Mouse (Mus musculus) midbrain, embryonic 10.5 days (tissue): Measurements from ENCODE around the gene Clip4. TPM values are rescaled to one million over a fixed set of nuclear protein-coding genes. Genes with fewer than 3 reads are reported as not detected.

Experiments used
- DNase-seq: peaks from one replicate; pipeline ENCODE4 v3.0.0-alpha.2; 2017; ENCODE audit warnings: low spot score
- H3K27ac ChIP-seq: fragments of 300-500 bp; sonication (generic); replicated peaks from 2 replicates; pipeline ENCODE4 v1.5.1; 2016; ENCODE audit warnings: mild to moderate bottlenecking
- H3K27me3 ChIP-seq: fragments of 300-500 bp; sonication (generic); 2 replicates; pipeline ENCODE4 v1.6.1; 2016; ENCODE audit warnings: low read depth, mild to moderate bottlenecking; ENCODE audit not compliant: poor library complexity, severe bottlenecking
- H3K36me3 ChIP-seq: fragments of 300-500 bp; sonication (generic); 2 replicates; pipeline ENCODE4 v1.6.1; 2016; ENCODE audit warnings: mild to moderate bottlenecking, moderate library complexity
- H3K4me1 ChIP-seq: fragments of 300-500 bp; sonication (generic); 2 replicates; pipeline ENCODE4 v1.6.1; 2016
- H3K4me3 ChIP-seq: fragments of 300-500 bp; sonication (generic); 2 replicates; pipeline ENCODE4 v1.5.1; 2016; ENCODE audit warnings: mild to moderate bottlenecking, moderate library complexity
- H3K9me3 ChIP-seq: fragments of 300-500 bp; sonication (generic); replicated peaks from 2 replicates; pipeline ENCODE4 v1.6.1; 2016; ENCODE audit warnings: mild to moderate bottlenecking
- WGBS: fragments of 180-500 bp; shearing (Covaris S2); methylation state at CpG from one replicate; pipeline ENCODE4 v1.1.7; 2016; 5-methylcytosine and 5-hydroxymethylcytosine counted together
- polyA plus RNA-seq: library from polyadenylated mRNA; unstranded; fragments of >200 nt; fragmentation: Nextera tagmentation; extraction: Ambion mirVana; gene quantifications from 2 replicates; pipeline ENCODE4 v1.2.1, GENCODE M21; 2016

The Clip4 gene
- polyA plus RNA-seq, 1 experiment from 2014 or later = 4.4 TPM

GRCm38 (mm10) chr17:71803456-71803855, 35.2 kb downstream of the Clip4 start:
- no peak overlapping the region for H3K4me3 ChIP-seq
- no peaks in the 10 kb centered on the region for H3K9me3 ChIP-seq
- no peak for DNase-seq
- H3K27me3 ChIP-seq = no peaks in the 10 kb centered on the region
- 85% methylated on average over 6 of the region's 6 CpGs for WGBS
- peaks cover 83% of the 10 kb centered on the region for H3K36me3 ChIP-seq
- H3K27ac ChIP-seq = no peak overlapping the region
- H3K4me1 ChIP-seq = no peaks in the 10 kb centered on the region

DNA sequence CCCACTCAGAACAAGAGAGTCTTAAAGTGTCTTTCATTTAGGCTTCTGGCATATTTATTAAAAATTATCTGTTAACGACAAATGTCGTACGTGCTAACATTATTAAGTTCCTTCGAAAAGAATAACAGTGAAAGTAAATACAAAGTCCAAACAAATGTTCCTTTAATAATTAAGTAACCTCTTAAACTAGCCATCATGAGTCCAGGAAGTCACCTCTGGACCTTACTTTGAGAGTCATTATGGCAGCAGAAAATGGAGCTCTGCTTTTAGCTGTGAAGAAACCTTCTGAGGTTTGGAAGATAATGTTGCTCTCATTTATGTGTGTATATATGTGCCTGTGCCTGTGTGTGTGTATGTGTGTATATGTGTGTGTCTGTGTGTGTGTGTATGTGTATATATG, 35.6 kb downstream of the Clip4 start:
- Histone ChIP-seq H3K9me3 (no peaks in the 10 kb centered on the region), H3K4me3 (no peak overlapping the region), H3K36me3 (peaks cover 82% of the 10 kb centered on the region), H3K27ac (no peak overlapping the region), H3K4me1 (no peaks in the 10 kb centered on the region), H3K27me3 (no peaks in the 10 kb centered on the region)
- 92% methylated on average over 4 of the region's 4 CpGs for WGBS
- DNase-seq = no peak

DNA sequence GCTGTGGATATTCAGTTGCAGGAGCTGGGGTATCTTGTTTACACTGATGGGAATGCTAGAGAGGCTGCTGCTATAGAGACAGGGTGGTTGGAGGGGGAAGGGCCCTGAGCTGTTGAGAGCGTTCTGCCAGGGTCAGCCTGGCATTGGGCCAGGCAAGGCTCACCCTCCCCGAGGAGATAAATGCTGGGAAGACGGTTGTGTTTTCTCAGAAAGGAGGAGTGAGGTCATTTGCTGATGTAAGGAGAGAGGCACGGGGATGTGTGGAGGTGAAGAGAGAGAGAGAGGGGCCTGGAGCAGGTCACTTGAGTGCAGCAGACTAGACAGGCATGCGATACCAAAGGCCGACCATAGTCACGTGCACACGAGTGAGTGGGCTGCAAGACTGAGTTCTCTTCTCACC, 42.8 kb downstream of the Clip4 start:
- DNase-seq = no peak
- Histone ChIP-seq H3K4me3 (no peak overlapping the region), H3K27ac (no peak overlapping the region), H3K27me3 (no peaks in the 10 kb centered on the region), H3K36me3 (peaks cover 51% of the 10 kb centered on the region), H3K9me3 (no peaks in the 10 kb centered on the region), H3K4me1 (no peaks in the 10 kb centered on the region)
- 87% methylated on average over 8 of the region's 8 CpGs for WGBS

DNA sequence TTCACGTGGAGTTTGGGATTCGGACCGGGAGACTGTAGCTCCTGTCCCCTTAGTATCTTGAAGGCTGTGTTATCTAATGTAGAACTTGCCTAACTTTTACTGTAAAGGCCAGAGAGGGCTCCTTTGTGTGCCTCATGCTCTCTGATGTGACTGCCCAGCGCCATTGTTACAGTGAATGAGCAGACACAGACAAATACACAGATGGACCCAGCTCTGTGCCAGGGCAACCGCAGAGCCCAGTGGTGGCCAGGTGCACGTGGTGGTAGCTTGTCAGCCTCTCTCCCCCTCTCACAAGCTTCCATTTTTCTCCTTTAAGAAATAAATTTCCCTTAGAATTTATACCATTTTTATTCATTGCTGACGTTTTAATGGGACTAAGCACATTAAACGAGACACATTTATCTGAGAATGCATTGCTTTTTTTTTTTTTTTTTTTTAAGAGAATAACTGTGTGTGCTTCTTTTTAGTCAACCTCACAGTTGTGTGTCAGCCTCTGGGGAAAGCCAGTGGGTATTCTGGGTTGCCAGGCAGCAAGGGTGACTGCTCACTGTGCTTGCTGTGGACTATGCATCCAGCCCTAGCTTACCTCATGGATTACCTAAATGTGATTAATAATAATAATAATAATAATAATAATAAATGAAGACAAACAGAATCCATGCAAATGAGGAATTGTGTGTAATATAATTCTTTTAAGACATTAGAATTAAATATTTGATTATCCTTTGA, 48.0 kb downstream of the Clip4 start:
- H3K4me3 ChIP-seq = no peak overlapping the region
- DNase-seq = no peak
- WGBS = 86% methylated on average over 8 of the region's 8 CpGs
- H3K36me3 ChIP-seq = peaks cover 45% of the 10 kb centered on the region
- no peaks in the 10 kb centered on the region for H3K27me3 ChIP-seq
- H3K9me3 ChIP-seq = 0 out of 2 replicates have a peak, but pooled peaks cover 4% of the 10 kb centered on the region
- no peaks in the 10 kb centered on the region for H3K4me1 ChIP-seq
- no peak overlapping the region for H3K27ac ChIP-seq

GRCm38 (mm10) chr17:71823622-71824306, 55.5 kb downstream of the Clip4 start:
- no peak for DNase-seq
- H3K27me3 ChIP-seq = no peaks in the 10 kb centered on the region
- peaks cover 62% of the 10 kb centered on the region for H3K36me3 ChIP-seq
- no peak overlapping the region for H3K4me3 ChIP-seq
- no peak overlapping the region for H3K27ac ChIP-seq
- H3K4me1 ChIP-seq = no peaks in the 10 kb centered on the region
- WGBS = 94% methylated on average over 8 of the region's 8 CpGs
- 0 out of 2 replicates have a peak, but pooled peaks cover 4% of the 10 kb centered on the region for H3K9me3 ChIP-seq

- no peaks in the 10 kb centered on the region for H3K9me3 ChIP-seq
- no peak overlapping the region for H3K27ac ChIP-seq
- 91% methylated on average over 3 of the region's 3 CpGs for WGBS
- H3K4me3 ChIP-seq = no peak overlapping the region
- H3K4me1 ChIP-seq = no peaks in the 10 kb centered on the region
- H3K27me3 ChIP-seq = no peaks in the 10 kb centered on the region
- DNase-seq = no peak
- H3K36me3 ChIP-seq = peaks cover 66% of the 10 kb centered on the region
These were observed 58.3 kb downstream of the Clip4 start for GRCm38 (mm10) chr17:71826603-71827002.

DNA sequence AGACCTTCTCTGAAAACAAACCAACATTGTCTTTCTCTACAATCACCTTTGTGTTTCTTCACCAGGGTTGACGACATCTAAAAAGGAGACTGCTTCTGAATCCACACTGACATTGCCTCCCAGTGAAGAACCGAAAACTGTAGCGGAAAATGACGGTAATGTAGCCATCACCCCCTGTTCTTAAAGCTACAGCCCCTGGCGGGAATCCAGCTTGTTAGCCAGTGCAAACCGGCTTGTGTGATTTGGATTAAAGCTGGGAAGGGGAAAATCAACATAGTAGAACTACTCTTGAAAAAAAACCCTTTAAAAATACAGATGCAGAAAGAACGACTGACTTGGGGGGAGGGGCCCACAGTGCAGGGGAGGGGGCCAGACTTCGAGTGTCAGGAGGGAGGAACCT, 59.4 kb downstream of the Clip4 start:
- Histone ChIP-seq H3K9me3 (no peaks in the 10 kb centered on the region), H3K36me3 (peaks cover 71% of the 10 kb centered on the region), H3K27me3 (no peaks in the 10 kb centered on the region), H3K4me1 (no peaks in the 10 kb centered on the region), H3K27ac (no peak overlapping the region), H3K4me3 (no peak overlapping the region)
- DNase-seq = no peak
- 78% methylated on average over 8 of the region's 8 CpGs for WGBS

DNA sequence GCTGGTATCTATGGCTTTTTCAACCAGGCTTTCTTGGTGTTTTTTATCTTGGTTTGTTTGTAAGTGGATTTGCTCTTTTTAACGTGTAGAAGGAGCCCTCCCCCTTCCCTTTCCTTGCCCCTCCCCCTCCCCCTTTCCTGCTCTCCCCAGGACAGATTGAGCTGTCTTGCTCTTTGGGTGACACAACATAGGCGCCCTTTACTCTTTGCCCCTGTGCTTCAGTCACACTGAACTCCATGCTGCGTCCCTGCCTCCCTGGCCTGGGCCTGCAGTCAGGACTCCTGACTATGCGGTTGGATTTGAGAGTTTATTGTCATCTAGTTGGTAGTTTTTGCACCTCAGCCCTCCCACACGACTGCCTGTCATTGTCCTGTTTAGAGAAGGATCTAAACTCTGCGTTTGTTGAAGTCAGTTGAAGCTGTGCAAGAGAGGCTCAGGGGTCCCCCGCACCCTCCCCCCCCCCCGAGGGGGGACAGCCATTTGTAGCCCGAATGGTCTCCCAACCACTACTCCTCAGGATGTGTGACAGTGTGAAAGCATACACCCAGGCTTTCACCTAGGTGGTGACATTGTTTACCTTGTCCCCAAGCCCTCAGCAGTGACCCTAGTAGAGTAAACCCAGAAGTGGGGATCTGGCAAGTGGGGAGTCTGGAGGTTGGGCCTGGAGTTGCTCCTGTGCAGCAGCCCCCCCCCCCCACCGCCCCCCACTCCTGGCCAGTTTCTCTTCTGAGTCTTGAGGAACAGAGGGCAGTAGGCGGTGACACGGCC, 60.6 kb downstream of the Clip4 start:
- H3K27me3 ChIP-seq = no peaks in the 10 kb centered on the region
- 63% methylated on average over 12 of the region's 12 CpGs for WGBS
- no peaks in the 10 kb centered on the region for H3K9me3 ChIP-seq
- no peak for DNase-seq
- no peak overlapping the region for H3K27ac ChIP-seq
- H3K4me1 ChIP-seq = no peaks in the 10 kb centered on the region
- H3K36me3 ChIP-seq = peaks cover 71% of the 10 kb centered on the region
- H3K4me3 ChIP-seq = no peak overlapping the region

- DNase-seq = no peak
- no peak overlapping the region for H3K4me3 ChIP-seq
- peaks cover 52% of the 10 kb centered on the region for H3K36me3 ChIP-seq
- no peaks in the 10 kb centered on the region for H3K4me1 ChIP-seq
- WGBS = 88% methylated on average over 3 of the region's 3 CpGs
- H3K27me3 ChIP-seq = no peaks in the 10 kb centered on the region
- no peak overlapping the region for H3K27ac ChIP-seq
- H3K9me3 ChIP-seq = no peaks in the 10 kb centered on the region
These were observed 63.7 kb downstream of the Clip4 start for GRCm38 (mm10) chr17:71831960-71832359.

- peaks cover 3% of the 10 kb centered on the region; the same call in 1 of the 2 replicates for H3K9me3 ChIP-seq
- H3K4me1 ChIP-seq = no peaks in the 10 kb centered on the region
- no peak overlapping the region for H3K27ac ChIP-seq
- WGBS = 85% methylated on average over 3 of the region's 3 CpGs
- DNase-seq = no peak
- H3K36me3 ChIP-seq = peaks cover 14% of the 10 kb centered on the region
- H3K27me3 ChIP-seq = no peaks in the 10 kb centered on the region
- no peak overlapping the region for H3K4me3 ChIP-seq
These were observed 93.9 kb downstream of the Clip4 start for GRCm38 (mm10) chr17:71862184-71862583.

DNA sequence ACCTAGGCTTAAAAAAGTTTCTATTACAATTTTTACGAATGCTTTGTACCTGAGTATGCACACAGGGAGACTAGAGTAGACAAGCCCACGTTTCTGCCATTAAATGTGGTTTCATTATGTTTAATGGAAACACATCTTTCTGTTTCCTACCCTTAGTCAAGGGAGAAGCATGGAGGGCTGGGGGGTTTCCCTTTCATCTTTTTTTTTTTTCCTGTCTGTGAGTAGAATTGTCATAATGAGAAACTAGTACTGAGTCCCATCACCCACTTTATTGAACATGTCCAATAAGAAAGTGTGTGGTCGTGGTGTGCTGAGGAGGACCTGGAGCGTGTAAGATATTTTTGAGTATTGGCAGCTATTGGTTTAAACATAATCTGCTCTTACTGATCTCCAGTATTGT, 94.6 kb downstream of the Clip4 start:
- WGBS = 91% methylated on average over 4 of the region's 4 CpGs
- H3K27me3 ChIP-seq = no peaks in the 10 kb centered on the region
- DNase-seq = no peak

GRCm38 (mm10) chr17:71864039-71864438, 95.8 kb downstream of the Clip4 start:
- no peak overlapping the region for H3K4me3 ChIP-seq

More for the DNA sequence above, 94.6 kb downstream of the Clip4 start:
- Histone ChIP-seq H3K36me3 (peaks cover 14% of the 10 kb centered on the region), H3K9me3 (peaks cover 3% of the 10 kb centered on the region; the same call in 1 of the 2 replicates), H3K4me3 (no peak overlapping the region), H3K4me1 (no peaks in the 10 kb centered on the region), H3K27ac (no peak overlapping the region)

More at GRCm38 (mm10) chr17:71864039-71864438, 95.8 kb downstream of the Clip4 start:
- peaks cover 3% of the 10 kb centered on the region; the same call in 1 of the 2 replicates for H3K4me1 ChIP-seq
- no peak for DNase-seq
- H3K27me3 ChIP-seq = peaks cover 4% of the 10 kb centered on the region; the same call in 1 of the 2 replicates
- WGBS = 91% methylated on average over 8 of the region's 8 CpGs
- H3K36me3 ChIP-seq = peaks cover 8% of the 10 kb centered on the region
- no peak overlapping the region for H3K27ac ChIP-seq
- H3K9me3 ChIP-seq = peaks cover 3% of the 10 kb centered on the region; the same call in 1 of the 2 replicates
